Mouse (Mus musculus) right cerebral cortex, postnatal 25 days (tissue): Measurements from ENCODE around the gene Rd3l.

Experiments used
- DNase-seq: peaks from one replicate; pipeline ENCODE4 v3.0.0; 2022

The Rd3l gene

GRCm38 (mm10) chr12:111980887-111981367 lies at the start of gene Rd3l:
Gene Rd3l (minus strand): TSS chr12:111981317.
- DNase-seq, result no peak

- peak; percentile 16 for DNase-seq
Measured at GRCm38 (mm10) chr12:112027408-112027807, 46.3 kb upstream of the Rd3l start.

- no peak for DNase-seq
Measured at GRCm38 (mm10) chr12:112025907-112026645, 45.0 kb upstream of the Rd3l start.

GRCm38 (mm10) chr12:112025457-112025856 lies 44.3 kb upstream of the Rd3l start:
- no peak for DNase-seq

- no peak for DNase-seq
Measured at GRCm38 (mm10) chr12:112024581-112025310, 43.6 kb upstream of the Rd3l start.

- no peak for DNase-seq
Measured at GRCm38 (mm10) chr12:112023306-112023705, 42.2 kb upstream of the Rd3l start.

- no peak for DNase-seq
Measured at GRCm38 (mm10) chr12:112016346-112016745, 35.2 kb upstream of the Rd3l start.

- DNase-seq, result no peak
Measured at GRCm38 (mm10) chr12:112013271-112013801, 32.2 kb upstream of the Rd3l start.

- DNase-seq, result no peak
Measured at GRCm38 (mm10) chr12:112012511-112013270, 31.6 kb upstream of the Rd3l start.

- peak; percentile 55 for DNase-seq
Measured at GRCm38 (mm10) chr12:112001223-112001622, 20.1 kb upstream of the Rd3l start.

- no peak for DNase-seq
Measured at GRCm38 (mm10) chr12:111999735-112000134, 18.6 kb upstream of the Rd3l start.

GRCm38 (mm10) chr12:111995161-111995560 lies 14.0 kb upstream of the Rd3l start:
- no peak for DNase-seq

- no peak for DNase-seq
Measured at GRCm38 (mm10) chr12:111992626-111993025, 11.5 kb upstream of the Rd3l start.

GRCm38 (mm10) chr12:111986756-111987155 lies 5.6 kb upstream of the Rd3l start:
- no peak for DNase-seq

GRCm38 (mm10) chr12:111983165-111983564 lies 2.0 kb upstream of the Rd3l start:
- no peak for DNase-seq

GRCm38 (mm10) chr12:111981831-111982230 lies 714 bp upstream of the Rd3l start:
- DNase-seq, result no peak

GRCm38 (mm10) chr12:111978274-111978673 lies 2.8 kb downstream of the Rd3l start:
- DNase-seq, result no peak

- DNase-seq, result no peak
Measured at GRCm38 (mm10) chr12:111977138-111977537, 4.0 kb downstream of the Rd3l start.

GRCm38 (mm10) chr12:111974578-111974977 lies 6.5 kb downstream of the Rd3l start:
- no peak for DNase-seq

- DNase-seq, result no peak
Measured at GRCm38 (mm10) chr12:111972504-111972903, 8.6 kb downstream of the Rd3l start.

- no peak for DNase-seq
Measured at GRCm38 (mm10) chr12:111971231-111971686, 9.9 kb downstream of the Rd3l start, which contains the start of gene Tdrd9. Gene Tdrd9 (plus strand): TSS chr12:111971559.

- no peak for DNase-seq
Measured at GRCm38 (mm10) chr12:111970085-111970484, 11.0 kb downstream of the Rd3l start.

GRCm38 (mm10) chr12:111966683-111967173 lies 14.4 kb downstream of the Rd3l start, which contains the start of gene Atp5mpl:
Gene Atp5mpl (minus strand): TSS chr12:111966977.
- peak; percentile 94 for DNase-seq
